Mouse (Mus musculus): Measurements from ENCODE around the gene Scg5.

DNA sequence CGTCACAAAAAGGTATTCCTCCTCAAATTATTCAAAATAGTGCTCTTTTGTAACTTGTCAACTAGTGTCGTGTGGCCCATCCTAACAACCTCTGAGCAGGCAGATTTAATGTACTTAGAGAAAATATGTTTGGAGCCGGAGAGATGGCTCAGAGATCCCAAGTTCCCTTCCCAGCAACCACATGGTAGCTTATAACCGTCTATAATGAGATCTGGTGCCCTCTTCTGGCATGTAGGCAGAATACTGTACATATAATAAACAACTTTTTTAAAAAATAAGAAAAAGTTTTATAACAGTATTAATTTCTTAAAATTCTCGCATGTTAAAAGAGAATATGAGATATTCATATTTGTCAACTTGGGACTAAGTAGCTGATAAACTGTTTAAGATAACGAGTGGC, 50.9 kb downstream of the Scg5 start:
- TF ChIP-seq CTCF (IDR thresholded peaks at IDR 0.05; ENCODE audit: borderline replicate concordance, extremely low read depth, insufficient read depth, insufficient read length) (no peak), POLR2A (IDR thresholded peaks at IDR 0.05; ENCODE audit: borderline replicate concordance, extremely low read depth, insufficient read depth, insufficient read length, poor library complexity, severe bottlenecking) (no peak)
